Mouse (Mus musculus): ENCODE results near the gene Dmp1. TPM values are rescaled to one million over a fixed set of nuclear protein-coding genes. Genes with fewer than 3 reads are reported as not detected.
A peak's percentile ranks its signal among the peaks of the same experiment; 100 is the strongest.

The Dmp1 gene
- 0.74 TPM in 1 of 2 replicates, not detected in the other for total RNA-seq (2017)

DNA sequence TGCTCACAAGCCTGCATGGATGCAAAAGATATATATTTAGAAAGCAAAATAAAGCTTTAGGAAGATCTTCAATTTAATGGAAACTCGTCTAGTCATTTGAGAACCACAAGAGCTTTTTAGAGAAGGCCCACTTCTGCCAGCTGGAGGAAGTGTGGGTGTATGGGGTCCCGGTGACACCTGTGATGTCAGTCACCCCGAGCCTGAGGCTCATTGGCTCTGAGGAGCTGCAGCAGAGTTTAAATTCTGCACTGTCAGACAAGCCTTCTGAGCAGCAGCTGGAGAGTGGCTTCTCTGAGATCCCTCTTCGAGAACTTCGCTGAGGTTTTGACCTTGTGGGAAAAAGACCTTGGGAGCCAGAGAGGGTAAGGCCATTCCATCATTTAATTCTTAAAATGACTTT is at the start of gene Dmp1:
TSS of gene Dmp1 (plus strand) at position 263 of the 400 bp plus-strand sequence.
- peak; percentile 53 to 74; a peak in 3 of 4 replicates for ATAC-seq (replicated peaks in 1 of 2; ENCODE audit: insufficient read depth in 1 of 2, low FRiP score in 2 of 2, low TSS enrichment in 1 of 2, low read depth in 1 of 2, poor library complexity in 2 of 2, severe bottlenecking in 2 of 2)

DNA sequence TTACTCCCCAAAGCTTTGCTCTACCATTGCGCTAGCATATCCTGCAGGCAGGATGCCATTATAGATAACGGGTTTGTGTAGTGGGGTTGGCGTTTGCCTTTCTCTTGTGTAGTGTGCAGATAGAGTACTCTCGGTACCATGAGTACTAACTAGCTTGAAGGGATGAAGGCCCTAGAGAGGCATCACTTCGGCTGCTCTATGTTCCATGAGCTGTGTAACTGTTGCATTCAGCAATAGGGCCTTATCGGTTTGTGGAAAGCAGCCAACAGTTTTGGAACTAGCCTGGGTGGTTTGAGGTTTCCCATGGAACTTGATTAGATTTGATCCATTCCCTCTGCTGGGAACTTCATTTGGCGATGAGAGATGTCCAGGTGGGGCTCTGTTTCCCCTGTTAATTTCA is 44.7 kb upstream of the Dmp1 start:
- no peak for ATAC-seq (replicated peaks in 1 of 2; ENCODE audit: insufficient read depth in 1 of 2, low FRiP score in 2 of 2, low TSS enrichment in 1 of 2, low read depth in 1 of 2, poor library complexity in 2 of 2, severe bottlenecking in 2 of 2)

DNA sequence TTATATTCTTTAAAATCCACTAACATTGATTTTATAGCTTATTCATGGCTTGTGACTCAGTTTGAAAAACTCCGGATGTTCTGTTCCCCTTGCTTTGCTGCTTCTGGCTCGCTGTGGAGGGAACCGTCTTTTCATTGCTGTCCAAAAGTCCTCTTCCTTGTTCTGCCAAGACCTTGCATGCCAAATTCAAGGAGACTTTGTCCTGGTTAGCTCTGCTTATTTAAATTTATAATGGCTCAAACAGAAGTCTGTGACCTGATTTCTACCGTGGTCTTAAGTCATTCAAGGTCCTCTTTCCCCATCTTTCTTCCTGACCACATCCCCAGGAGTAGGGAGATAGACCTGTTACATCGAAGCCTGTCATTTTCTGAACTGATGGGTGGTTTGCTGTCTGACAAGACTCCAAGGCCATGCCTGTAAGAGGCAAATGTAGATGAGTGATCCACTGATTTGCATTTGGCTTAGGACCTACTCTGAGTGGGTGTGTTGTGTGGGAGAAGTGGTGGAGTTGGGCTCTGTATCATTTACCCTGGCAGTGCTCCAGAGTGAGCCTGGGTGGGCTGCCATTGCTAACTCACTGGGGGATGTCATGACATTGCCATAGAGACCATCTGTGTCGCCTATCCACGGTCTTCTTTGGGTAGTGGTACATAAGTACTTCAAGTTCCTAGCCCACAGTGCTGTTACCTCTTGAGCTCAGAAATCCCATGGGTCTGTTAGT is 43.9 kb upstream of the Dmp1 start:
- no peak for ATAC-seq (replicated peaks in 1 of 2; ENCODE audit: insufficient read depth in 1 of 2, low FRiP score in 2 of 2, low TSS enrichment in 1 of 2, low read depth in 1 of 2, poor library complexity in 2 of 2, severe bottlenecking in 2 of 2)

DNA sequence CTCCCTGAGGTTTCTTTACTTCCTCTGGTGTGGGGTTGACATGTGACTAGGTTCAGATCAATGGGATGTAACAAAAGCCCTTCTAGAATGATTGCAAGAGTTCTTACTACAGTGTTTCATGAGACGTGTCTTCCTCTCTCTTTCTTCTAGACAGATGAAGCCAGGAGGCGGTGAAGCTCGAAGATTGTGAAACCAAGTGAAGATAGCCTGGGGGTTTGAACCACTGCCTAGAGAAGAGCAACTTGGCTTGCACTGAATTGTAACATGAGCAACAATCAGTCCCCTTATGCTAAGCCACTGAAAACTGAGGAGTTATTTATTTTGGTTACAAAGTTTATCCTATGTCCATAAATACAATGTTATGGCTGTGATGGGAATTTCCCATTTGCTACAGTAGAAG is 41.8 kb upstream of the Dmp1 start:
- no peak for ATAC-seq (replicated peaks in 1 of 2; ENCODE audit: insufficient read depth in 1 of 2, low FRiP score in 2 of 2, low TSS enrichment in 1 of 2, low read depth in 1 of 2, poor library complexity in 2 of 2, severe bottlenecking in 2 of 2)

DNA sequence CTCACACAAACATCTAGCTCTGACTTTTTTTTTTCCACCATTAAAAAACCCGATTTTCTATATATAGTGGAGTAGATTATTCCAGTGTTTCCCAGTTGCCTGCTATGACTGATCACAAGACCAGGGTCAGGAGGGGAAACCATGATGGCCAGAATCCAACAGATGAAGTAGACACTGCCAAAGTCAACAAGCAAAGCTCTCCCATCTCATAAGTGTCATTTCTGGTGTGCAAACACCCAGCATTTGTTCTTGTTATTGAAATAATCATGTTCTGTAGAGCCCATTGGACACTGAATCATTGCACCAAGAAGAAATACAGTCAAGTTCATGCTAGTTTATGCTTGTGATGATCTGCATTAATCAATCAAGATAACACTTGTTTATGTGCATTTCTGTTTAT is 41.0 kb upstream of the Dmp1 start:
- no peak for ATAC-seq (replicated peaks in 1 of 2; ENCODE audit: insufficient read depth in 1 of 2, low FRiP score in 2 of 2, low TSS enrichment in 1 of 2, low read depth in 1 of 2, poor library complexity in 2 of 2, severe bottlenecking in 2 of 2)

DNA sequence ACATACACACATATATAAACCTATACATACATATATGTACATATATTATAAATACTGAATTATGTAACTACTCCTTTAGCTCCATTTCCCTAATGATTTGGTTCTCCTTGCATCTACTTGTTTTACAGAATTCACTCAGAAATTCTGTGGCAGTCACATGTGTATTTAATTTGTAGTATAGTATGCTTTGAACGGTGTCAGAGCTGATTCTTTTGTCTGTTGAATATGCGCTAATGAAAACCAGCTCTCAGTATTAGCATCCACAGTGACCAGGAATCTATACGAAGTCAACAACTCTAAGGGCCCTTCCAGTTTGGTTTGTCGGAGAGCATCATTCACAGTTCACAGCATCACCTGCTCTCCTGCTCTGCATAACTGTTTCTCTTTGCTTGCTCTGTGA is 38.9 kb upstream of the Dmp1 start:
- no peak for ATAC-seq (replicated peaks in 1 of 2; ENCODE audit: insufficient read depth in 1 of 2, low FRiP score in 2 of 2, low TSS enrichment in 1 of 2, low read depth in 1 of 2, poor library complexity in 2 of 2, severe bottlenecking in 2 of 2)

DNA sequence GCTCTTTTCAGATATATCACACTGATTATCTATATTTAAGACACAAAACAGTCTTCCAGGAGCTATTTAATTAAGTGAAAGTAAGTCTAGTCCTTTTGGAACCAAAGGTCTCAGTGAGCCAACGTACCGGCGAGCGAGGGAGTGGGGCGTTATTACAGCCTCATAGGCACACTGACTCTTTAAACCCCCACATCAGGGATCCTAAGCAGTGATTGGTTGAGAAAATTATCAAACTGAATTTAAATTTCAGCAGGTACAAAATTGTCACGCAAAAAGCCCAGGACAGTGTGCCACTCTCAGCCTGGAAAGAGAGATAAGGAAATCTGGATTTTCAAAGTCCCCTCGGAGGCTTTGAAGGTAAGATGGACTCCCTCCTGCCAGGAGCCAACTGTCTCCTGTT is 32.0 kb upstream of the Dmp1 start, which contains the start of gene Dspp:
TSS of gene Dspp (plus strand) at position 301 of the 400 bp plus-strand sequence.
- no peak for ATAC-seq (replicated peaks in 1 of 2; ENCODE audit: insufficient read depth in 1 of 2, low FRiP score in 2 of 2, low TSS enrichment in 1 of 2, low read depth in 1 of 2, poor library complexity in 2 of 2, severe bottlenecking in 2 of 2)

DNA sequence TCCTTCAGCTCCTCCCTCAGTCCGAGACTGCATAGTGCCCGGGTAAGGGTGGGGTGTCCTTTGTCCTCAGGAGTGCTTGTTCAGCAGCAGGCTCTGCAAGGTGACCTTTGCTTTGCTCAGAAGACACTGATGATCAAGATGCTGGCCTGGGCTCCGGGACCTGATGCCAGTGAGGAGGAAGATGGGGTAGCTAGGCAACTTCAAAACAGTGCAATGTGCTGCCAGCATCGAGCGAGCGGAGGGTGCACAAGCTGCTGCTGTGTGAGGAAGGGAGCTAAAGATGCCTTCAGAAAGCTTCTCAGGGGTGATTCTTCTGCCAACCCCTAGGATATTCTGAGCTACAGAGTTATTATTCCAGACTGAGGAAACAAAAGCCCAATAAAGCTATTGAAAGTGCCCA is 29.3 kb upstream of the Dmp1 start:
- no peak for ATAC-seq (replicated peaks in 1 of 2; ENCODE audit: insufficient read depth in 1 of 2, low FRiP score in 2 of 2, low TSS enrichment in 1 of 2, low read depth in 1 of 2, poor library complexity in 2 of 2, severe bottlenecking in 2 of 2)

DNA sequence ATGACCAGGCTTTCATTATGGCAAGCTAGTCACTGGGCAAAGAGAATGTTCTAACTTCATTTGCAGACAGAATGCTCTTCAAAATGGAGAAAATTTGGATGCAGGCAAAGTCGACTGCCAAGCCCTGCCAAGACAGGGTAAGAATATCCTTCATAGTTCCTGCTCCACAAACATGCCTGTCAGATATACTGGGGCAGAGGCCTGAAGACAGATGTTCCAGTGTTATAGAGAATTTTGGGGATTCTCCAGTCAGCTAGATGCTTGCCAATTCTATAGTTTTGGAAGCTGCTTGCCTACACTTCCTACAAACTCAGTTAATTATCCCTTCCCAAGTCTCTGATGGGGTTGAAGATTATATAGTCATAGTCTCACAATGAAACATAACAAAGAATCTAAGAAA is 18.7 kb upstream of the Dmp1 start:
- ATAC-seq (replicated peaks in 1 of 2; ENCODE audit: insufficient read depth in 1 of 2, low FRiP score in 2 of 2, low TSS enrichment in 1 of 2, low read depth in 1 of 2, poor library complexity in 2 of 2, severe bottlenecking in 2 of 2): no peak

DNA sequence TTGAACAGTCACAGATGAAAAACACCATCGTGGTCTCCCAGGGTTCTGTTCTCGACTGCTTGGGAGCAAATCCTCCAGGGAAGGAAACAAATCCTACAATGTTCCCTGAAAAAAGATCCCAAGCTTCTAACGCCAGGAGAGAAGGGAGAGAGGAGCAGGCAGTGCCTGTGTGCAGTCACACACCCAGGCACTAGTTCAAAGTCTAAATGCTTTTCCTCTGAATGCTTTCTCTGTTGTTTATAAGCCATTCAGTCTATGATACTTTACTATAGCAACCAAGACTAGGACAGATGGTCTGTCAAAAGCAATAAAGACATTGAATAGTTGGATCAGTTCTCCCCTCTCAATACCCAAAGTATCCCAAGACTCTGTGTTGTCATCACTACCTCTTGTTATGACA is 15.1 kb upstream of the Dmp1 start:
- no peak for ATAC-seq (replicated peaks in 1 of 2; ENCODE audit: insufficient read depth in 1 of 2, low FRiP score in 2 of 2, low TSS enrichment in 1 of 2, low read depth in 1 of 2, poor library complexity in 2 of 2, severe bottlenecking in 2 of 2)

DNA sequence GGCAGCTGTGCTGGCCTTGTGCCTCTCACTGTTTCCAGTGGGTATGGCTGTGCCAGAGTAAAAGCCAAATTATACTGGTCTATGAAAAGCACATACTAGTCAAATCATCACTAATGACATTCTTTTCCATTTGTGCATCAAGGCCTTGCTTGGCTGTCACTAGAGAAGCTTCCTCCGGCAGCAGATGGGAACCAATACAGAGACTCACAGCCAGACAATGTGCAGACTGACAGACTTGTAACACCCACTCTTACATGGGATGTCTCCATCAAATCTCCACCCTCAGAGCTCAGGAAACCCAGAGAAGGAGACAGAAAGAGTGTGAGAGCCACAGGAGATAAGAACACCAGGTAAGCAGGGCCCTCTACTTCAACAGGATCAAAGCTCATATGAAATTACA is 7.3 kb upstream of the Dmp1 start:
- ATAC-seq (replicated peaks in 1 of 2; ENCODE audit: insufficient read depth in 1 of 2, low FRiP score in 2 of 2, low TSS enrichment in 1 of 2, low read depth in 1 of 2, poor library complexity in 2 of 2, severe bottlenecking in 2 of 2): no peak

DNA sequence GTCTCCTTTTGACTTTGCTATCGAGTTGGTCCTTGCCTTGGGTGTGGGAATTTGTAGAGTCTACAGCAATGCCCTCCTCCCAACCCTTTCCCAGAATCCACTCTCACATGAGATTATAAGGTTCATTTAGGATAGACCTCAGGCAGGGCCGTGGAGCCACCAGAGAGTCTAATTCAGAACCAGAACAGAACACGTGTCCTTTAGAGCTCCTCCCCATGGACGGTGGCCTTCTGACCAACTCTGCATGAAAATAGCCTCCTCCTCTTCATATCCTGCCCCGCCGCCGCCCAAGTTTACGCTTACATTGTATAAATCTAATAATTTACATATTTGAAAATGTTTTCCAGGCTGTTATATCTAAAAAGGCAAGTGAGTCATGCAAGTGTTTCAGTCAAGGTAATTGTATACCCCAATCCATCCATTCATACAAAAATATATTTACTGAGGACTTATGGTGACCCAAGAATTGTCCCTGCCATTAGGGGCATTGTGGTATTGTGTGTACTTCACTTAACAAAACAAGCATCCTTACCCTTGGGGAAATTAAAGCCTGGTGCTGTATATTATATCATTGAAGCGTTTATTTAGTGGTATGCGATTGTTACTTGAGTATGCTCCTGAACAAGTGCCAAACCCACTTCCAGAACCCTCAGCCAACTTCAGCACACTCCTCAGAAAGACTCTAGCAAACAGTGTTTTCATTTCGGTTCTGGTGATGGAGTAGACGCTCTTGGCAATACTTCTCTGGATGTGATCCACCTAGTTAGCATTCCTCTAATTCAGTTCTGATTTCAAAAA is 1.1 kb upstream of the Dmp1 start:
- no peak for ATAC-seq (replicated peaks in 1 of 2; ENCODE audit: insufficient read depth in 1 of 2, low FRiP score in 2 of 2, low TSS enrichment in 1 of 2, low read depth in 1 of 2, poor library complexity in 2 of 2, severe bottlenecking in 2 of 2)

DNA sequence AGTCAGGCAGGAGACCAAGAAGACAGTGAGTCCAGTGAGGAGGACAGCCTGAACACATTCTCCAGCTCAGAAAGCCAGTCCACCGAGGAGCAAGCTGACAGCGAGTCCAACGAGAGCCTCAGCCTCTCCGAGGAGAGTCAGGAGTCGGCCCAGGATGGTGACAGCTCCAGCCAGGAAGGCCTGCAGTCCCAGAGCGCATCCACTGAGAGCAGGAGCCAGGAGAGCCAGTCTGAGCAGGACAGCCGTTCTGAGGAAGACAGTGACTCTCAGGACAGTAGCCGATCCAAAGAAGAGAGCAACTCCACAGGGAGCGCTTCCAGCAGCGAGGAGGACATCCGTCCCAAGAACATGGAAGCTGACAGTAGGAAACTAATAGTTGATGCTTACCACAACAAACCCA is 10.1 kb downstream of the Dmp1 start:
- ATAC-seq (replicated peaks in 1 of 2; ENCODE audit: insufficient read depth in 1 of 2, low FRiP score in 2 of 2, low TSS enrichment in 1 of 2, low read depth in 1 of 2, poor library complexity in 2 of 2, severe bottlenecking in 2 of 2): no peak

DNA sequence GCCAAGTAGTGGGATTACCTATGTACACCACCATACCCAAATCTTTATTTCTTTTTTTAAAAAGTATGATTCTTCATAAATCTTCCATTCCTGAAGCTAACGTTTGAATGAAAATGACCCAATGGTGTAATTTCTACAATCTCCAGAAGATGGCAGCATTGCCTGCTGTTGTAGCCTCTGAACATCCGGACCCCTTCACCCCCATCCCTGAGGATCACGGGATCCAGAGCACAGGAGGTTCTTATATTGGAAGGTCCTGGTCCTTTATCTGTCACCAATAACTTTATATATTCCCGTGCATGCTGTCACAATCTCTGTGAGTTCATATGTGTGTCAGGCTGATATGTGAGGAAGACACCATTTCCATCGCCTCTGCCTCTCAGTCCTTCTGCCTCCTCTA is 16.5 kb downstream of the Dmp1 start:
- no peak for ATAC-seq (replicated peaks in 1 of 2; ENCODE audit: insufficient read depth in 1 of 2, low FRiP score in 2 of 2, low TSS enrichment in 1 of 2, low read depth in 1 of 2, poor library complexity in 2 of 2, severe bottlenecking in 2 of 2)

DNA sequence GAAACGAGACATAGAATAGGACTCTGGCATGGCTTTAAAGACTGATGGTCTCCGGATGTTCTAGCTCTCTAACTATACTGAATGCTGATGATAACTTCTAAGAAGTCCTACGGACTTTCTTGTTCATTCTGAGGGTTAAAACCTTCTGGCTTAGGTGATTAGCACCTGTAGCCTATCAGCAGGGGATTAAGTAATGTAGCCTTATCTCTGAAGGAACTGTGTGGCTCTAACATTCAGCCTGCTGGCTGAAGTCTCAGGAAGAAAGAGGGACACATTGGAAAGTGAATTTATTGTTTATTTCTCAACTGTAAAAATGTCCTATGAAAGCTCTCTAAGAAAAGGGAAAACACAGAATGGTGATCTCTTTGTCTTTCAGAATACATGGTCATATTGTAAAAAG is 21.9 kb downstream of the Dmp1 start:
- ATAC-seq (replicated peaks in 1 of 2; ENCODE audit: insufficient read depth in 1 of 2, low FRiP score in 2 of 2, low TSS enrichment in 1 of 2, low read depth in 1 of 2, poor library complexity in 2 of 2, severe bottlenecking in 2 of 2): no peak

DNA sequence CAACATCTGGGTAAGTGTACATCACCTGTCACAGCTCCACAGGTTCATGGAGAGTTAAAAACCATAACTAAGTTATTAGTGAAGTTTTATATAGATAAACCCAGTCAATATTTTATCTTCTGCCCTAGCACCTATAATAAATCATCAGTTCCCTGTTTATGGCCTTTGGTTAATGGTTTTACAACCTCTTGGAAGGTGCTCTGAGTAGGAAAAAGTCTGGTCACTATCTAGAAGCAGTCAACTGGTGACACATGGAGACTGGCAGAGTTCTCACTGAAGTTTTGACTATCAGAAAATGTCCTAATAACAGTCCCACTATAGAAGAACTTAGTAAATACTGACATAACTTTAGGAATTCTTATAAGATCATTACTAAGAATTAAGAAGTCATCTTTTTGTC is 22.3 kb downstream of the Dmp1 start:
- no peak for ATAC-seq (replicated peaks in 1 of 2; ENCODE audit: insufficient read depth in 1 of 2, low FRiP score in 2 of 2, low TSS enrichment in 1 of 2, low read depth in 1 of 2, poor library complexity in 2 of 2, severe bottlenecking in 2 of 2)

DNA sequence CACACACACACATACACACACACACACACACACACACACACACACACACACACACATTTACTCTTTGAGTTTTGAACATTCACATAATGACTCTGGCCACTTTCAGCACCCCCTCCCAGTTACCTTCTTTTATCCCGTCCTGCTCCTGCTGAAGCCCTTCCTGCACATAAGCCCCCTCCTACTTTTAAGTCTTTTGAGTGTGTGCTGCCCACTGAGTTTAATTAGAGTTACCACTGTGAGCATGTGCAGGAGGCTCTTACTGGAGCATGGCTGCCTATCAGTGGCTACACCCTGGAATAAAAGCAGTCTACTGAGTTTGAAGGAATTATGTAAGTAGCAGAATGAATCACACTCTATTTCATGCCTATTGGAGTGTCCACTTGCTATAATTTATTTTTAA is 26.1 kb downstream of the Dmp1 start:
- no peak for ATAC-seq (replicated peaks in 1 of 2; ENCODE audit: insufficient read depth in 1 of 2, low FRiP score in 2 of 2, low TSS enrichment in 1 of 2, low read depth in 1 of 2, poor library complexity in 2 of 2, severe bottlenecking in 2 of 2)

DNA sequence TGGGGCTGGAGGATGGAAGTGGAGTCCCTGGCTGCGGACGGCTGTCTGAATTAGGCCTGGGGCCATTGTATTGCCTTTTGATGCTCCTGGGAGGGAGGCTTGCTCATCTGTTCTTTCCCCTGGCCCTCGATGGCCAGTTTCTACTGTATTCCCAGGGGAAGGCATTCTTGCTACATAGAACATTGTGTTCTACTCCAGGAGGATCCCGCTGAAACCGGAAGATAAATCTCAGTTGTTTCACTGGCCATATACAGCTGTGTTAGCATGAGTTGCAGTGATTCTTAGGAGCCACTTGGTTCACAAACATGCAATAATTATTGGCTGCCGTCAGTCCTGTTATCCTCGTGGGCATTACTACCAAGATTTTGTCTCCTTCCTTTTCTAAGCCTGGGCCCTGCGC is 34.3 kb downstream of the Dmp1 start:
- no peak for ATAC-seq (replicated peaks in 1 of 2; ENCODE audit: insufficient read depth in 1 of 2, low FRiP score in 2 of 2, low TSS enrichment in 1 of 2, low read depth in 1 of 2, poor library complexity in 2 of 2, severe bottlenecking in 2 of 2)

Data from hematopoietic stem cell, adult 5-6 weeks (primary cell).